Mouse (Mus musculus) CD4-positive helper T cell, adult 2 months (primary cell): ENCODE data around the gene Amdhd2.
"Not testable (repeated sequence)": the region's sequence is repeated elsewhere in the genome, so short reads cannot be mapped to it uniquely, and the experiment has no call there.

Experiments
- DNase-seq: peaks from one replicate; pipeline ENCODE4 v3.0.0-alpha.2; 2012; ENCODE audit warnings: low read depth, missing footprints, low spot score

Amdhd2 gene

DNA sequence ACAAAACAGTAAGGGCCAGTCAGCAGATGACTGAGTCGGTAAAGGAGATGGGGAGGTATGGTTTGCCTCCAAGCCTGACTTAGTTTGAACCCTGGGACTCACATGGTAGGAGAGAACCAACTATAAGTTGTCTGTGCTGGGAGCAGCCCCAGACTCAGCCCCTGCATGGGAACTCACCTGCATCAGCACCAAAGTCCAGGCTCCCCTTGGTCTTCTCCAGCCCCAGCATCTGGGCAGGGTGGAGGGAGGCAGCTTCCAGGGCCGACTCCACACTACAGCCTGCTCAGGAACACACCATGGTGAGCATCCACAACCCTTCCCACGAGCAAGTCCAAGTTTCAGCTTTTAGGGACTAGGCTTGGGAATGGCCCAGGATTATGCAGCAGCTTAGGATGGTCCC, 7.2 kb downstream of the Amdhd2 start:
- no peak for DNase-seq

DNA sequence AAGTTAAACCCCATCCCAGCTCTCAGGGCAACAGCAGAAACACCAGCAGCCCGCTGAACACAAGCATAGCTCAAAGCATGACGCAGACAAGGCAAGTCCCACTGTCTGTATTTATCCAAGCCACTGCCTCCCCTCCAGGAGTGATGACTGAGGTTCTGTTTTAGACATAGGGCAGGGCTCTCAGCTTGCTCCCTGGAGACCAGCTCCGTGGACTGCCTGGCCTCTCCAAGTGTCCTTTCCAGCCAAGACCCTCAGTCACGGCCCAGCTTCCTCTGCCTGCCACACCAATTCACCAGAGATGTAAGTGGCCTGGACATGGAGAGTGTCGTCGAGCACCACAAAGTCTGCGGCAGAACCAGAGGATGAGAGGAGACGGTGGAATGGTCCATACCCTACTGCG, 7.8 kb downstream of the Amdhd2 start:
- no peak for DNase-seq

DNA sequence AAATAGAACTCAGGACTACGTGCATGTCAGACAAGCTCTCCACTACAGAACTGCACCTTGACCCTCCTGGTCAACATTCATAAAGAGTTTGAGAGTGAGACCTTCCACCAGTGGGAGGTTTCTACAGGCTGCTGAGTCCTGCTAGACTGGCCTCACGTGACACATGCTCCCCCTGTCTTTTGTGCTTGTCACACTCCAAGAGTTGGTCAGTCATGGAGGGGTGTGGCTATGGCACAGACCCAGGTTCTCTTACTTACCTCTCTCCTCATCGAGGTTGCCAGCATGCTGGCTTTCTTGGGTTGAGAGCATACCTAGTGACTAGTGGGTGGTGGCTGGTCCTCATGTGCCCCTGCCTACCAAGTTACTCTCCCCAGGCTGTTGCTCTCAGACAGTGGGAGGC, 9.1 kb downstream of the Amdhd2 start:
- DNase-seq, result no peak

DNA sequence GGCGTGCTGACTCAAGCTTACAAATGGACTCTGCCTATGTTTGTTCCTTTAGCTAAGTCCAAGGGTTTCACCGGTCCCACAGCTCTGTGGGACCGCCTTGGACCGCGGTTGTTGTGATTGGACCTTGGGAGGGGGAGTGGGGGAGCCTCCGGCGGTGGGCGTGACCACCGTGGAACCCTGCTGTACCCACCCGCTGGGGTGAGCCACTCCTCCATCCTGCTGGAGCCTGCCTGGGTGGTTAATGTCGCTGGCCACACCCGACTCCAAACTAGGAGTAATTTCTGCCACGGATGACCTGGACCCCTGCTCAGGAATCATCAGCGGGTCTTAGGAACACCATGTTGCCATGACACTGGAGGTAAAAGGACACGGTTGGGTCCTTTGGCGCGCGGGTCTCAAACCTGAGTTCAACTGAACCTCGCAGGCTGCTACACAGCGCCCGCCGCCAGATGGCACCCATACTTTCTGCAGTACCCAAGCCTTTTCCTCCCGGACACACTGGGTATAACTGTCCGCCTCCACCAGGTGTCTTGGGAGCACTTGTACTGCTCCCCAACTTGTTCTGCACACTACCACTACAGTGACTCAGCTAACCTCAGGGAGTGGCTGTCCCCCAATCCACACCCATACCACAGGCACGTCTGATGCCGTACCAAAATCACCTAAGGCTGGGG, 11.5 kb downstream of the Amdhd2 start:
- DNase-seq, result peak; percentile 87

DNA sequence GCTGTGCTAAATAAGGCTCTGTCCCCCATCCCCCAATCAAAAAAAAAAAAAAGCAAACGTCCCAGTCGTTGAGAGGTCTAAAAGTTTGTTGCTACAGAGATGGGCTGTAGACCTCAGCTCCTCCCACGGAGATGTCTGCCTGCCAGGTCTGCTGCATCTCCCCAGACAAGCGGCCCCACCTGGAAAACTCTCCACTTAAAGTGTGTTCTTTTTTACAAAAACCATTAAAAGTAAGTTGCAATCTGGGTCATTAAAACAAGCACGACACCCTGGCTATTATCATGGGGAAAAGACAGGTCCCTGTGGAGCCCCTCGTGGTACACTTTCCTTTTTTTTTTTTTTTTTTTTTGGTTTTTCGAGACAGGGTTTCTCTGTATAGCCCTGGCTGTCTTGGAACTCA, 12.2 kb downstream of the Amdhd2 start:
- DNase-seq, result no peak

DNA sequence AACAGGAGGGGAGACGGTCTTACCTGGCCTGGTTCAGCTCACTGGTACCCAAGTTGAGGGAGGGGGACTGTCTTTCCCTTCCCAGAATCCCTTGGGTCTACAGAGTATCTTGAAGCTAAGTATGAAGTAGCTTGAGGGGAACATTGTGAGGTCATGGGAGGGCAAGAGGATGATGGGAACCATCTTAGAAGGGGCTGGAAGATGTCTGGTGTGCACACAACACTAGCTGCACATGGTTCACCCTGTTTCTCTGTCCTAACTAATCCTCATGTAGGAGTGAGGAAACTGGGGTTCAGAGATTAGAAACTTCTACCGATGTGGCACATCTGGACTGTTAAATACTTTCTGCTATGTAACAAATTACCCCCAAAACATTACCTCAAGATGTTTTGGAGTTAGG, 12.7 kb downstream of the Amdhd2 start, which contains the start of gene Pdpk1:
Gene Pdpk1, minus strand, starts transcription at position 101 of the 400 bp plus-strand sequence.
- DNase-seq, result no peak

DNA sequence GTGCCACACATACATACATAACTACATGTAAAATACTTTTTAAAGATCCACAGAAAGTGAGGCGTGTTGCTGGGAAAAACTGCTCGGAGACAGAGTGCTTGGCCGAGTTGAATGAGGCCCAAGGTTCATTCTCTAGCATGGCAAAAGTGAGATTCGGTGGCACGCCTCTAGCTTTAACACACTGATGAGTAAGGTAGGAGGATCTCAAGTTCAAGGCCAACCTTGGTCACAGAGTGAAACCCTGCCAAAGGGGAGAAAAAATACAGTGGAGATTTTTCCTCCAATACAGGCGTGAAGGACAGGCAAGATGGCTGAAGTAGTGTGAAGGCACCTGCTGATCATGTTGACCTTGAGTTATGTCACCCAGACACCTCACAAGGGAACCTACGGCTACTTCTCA, 14.1 kb downstream of the Amdhd2 start:
- DNase-seq, result no peak

DNA sequence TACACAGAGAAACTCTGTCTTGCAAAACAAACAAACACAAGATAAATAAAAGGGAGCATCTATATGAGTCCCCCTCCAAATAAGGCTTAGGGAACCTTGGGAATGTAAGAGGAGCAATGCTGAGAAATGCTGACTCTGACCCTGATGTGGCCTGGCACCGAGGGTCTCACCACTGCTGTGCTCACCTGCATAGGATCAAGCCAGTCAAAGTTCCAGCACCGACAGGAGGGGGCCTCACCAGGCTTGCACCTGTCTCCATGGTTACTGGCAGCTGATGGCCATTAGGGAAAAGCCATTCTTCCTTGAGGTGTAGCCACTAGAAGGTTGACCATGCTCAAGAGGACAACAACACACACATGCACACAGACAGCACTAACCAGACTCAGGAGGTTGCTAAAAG, 20.7 kb downstream of the Amdhd2 start:
- DNase-seq, result no peak

DNA sequence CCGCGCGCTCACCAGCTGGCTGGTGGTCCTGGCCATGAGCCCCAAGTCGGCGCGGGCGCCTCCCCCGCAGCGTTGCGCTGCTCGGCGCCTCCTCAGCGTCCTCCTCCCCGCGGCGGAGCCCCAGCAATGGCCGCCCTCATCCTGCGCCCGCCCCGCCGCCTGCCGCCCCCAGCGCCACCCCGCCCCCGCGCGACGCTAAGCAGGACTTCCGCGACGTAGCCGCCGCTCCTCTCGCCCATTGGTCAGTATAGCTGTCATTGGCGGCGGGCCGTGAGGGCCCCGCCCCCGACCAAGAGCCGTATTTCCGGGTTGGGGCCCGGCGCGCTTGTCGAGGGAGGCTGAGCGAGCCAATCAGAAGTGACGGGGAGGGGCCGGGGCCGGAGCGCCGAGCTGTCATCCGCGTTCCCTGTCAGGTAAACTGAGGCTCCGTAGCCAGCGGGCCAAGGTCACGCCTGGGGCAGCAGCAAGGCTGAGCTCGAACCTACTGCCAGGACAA, 22.1 kb downstream of the Amdhd2 start:
- peak; percentile 99 for DNase-seq

DNA sequence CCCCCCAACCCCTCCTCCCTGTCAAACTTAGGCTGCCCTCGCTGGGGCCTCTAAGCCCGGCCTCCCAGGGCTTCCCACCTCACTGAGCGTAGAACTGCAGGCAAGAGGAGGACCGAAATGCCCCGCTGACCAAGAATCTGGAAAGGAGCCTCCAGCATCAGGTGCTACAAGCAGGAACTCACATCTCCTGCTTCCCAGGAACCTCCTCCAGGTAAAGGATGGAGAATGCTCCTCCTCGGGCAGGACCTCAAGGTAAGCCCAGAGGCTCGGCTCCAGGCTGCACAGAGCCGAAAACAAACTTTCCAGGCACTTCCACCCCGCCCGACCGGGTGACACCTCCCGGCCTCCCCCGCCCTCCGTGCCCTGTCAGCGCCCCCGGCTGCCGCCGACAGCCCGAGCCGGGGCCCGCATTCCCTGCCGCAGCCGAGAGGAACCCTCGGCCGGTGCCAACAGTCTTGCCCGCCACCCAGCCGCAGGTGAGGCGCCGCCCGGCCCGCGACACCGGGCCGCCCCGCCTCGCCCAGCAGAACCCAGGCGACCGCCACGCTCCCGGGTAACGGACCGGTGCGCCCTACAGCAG, 22.6 kb downstream of the Amdhd2 start:
- DNase-seq, result peak; percentile 60

DNA sequence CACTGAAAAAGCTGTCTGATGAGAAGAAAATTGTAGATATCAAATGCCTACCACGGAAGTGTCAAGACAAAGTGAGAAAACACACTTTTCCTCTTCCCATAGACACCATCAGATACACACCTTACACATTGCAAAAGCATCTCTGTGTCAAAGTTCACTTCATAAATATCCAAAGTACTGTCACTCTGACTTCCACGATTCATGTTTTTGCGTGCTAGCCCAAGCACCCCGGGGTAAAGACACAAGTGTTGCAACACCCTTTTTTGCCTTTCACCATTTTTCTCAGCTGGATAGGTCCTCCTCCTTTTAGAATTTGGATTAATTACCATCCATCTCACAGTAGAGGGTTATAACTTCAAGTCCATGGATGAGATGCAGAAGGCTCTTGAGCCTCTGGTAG, 23.6 kb downstream of the Amdhd2 start:
- DNase-seq, result no peak

DNA sequence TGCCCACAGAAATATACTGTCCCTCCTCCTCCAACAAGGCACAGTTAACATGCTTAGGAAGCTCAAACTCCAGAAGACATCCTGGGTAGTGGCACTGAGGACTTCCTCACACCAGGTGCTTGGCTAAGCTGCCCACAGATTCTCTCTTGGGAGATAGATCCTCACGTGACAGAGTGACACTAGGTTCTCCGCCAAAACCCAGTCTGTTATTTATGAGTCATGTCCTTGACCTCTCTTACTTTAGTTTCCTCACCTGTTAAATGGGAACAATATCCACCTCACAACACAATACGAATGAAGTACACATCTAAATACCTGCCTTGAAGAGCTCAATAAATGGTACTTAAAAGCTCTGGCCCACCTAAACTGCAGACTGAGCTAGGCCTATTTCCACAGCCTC, 24.3 kb downstream of the Amdhd2 start:
- DNase-seq, result no peak

DNA sequence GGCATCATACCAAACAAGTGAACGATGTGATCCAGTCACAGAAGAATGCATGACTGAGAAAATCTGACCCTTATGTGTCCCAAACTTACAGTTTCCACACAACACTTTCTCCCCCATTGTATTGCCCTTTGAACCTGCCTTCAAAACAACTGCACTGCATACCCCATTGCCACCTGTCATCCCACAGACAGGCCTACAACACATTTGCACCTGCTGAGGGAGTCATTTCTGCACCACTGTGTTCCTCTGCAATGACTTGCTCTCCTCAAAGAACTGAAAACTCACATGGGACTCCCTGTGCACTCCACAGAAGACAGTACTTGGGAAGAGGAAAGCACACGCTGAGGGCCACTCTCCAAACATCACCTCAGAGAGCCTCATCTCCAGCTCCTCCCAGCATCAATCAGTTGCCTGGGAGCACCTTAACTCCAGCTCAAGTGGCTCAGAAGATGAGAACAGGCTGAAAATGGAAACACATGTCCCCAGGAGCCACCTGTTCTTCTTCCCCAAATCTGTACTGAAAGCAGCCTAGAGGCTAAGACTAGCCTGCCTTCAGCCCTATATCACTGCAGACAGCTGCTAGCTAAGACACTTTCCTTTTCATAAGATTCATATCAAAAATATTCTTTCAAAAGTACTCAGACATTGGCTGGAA, 26.2 kb downstream of the Amdhd2 start:
- no peak for DNase-seq

DNA sequence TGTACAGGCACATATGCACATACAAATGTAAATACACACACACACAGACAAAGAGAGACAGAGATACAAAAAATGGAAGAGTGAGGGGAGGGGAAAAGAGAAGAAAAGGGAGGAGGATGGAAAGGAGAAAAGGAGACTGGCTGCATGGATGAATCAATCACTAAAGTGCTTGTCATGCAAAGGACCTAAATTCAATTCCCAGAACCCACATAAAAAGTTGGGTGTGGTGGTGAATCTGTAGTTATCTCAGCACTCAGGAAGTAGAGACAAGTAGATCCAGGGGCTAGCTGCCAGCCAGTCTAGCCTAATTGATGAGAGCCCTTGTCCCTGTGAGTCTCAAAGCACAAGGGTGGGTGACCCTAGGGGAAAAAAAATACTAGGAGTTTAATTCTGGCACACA, 29.5 kb downstream of the Amdhd2 start:
- DNase-seq, result no peak

DNA sequence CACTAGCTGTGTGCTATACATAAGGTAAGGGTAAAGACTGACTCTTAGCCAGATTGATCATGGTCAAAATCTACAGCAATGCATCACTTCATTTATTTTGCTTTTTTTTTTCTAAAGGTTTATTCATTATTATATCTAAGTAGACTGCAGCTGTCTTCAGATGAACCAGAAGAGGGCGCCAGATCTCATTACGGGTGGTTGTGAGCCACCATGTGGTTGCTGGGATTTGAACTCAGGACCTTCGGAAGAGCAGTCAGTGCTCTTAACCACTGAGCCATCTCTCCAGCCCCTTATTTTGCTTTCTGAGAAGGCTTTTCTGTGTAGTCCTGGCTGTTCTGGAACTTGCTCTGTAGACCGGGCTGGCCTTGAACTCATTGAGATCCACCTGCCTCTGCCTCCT, 30.6 kb downstream of the Amdhd2 start:
- not testable (repeated sequence) for DNase-seq

DNA sequence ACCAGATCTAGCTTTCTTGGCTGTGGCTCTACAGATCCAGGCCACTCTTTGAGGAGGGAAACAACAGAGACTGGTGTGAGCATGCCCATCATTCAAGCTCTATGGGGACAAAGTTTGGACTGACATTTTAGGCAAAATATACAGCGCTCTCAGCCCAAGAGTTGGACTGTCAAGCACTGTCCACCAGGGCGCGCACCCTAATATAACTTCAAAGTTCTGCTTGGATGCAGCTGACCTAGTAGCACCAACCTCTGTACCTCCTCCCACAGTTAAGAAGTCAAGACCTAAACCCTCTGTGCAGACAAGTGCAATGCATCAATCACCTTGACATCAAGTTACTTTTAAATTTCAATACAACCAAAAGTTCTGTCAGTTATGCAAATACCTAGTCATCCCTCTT, 32.0 kb downstream of the Amdhd2 start:
- DNase-seq, result no peak

DNA sequence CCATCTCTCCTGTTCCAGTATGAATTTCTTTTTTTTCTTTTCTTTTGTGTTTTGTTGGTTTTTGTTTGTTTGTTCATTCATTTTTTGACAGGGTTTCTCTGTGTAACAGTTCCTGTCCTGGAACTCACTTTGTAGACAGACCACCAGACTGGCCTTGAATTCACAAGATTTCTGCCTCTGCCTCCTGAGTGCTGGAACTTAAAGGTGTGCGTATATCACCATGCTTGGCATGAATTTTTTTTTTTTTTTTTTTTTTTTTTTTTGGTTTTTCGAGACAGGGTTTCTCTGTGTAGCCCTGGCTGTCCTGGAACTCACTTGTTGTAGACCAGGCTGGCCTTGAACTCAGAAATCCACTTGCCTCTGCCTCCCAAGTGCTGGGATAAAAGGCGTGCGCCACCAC, 34.3 kb downstream of the Amdhd2 start:
- DNase-seq, result not testable (repeated sequence)

DNA sequence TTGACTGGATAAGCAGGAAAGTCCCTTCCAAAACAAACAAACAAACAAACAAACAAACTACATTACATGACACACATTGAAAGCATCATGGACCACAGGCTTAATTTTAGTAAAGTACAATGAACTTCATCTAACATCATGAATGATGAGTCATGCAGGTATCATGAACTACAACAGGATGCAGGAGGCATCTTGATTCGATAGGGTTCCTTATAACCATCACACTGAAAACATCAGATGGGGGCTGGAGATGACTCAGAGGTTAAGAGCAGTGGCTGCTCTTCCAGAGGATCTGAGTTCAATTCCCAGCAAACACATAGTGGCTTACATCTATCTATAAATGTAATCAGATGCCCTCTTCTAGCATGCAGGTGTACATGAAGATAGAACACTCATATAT, 36.0 kb downstream of the Amdhd2 start:
- DNase-seq, result peak; percentile 44

DNA sequence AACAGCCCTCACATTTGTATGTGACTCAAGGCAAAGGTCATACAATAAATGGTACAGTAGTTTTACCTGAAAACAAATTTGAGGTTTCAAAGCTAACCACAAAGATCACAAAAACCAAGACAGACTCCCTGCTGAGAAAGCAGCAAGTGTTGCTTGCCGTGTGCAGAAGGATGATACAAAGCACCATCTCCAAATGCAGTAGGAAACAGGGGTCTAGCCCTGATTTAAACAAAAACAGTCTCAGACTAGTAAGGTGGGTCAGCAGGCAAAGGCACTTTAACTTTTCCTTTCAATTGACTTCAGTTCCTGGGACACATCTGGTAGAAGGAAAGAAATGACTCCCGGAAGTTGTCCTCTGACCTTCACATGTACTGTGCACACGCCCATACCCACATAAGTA, 36.8 kb downstream of the Amdhd2 start:
- DNase-seq, result peak; percentile 60

DNA sequence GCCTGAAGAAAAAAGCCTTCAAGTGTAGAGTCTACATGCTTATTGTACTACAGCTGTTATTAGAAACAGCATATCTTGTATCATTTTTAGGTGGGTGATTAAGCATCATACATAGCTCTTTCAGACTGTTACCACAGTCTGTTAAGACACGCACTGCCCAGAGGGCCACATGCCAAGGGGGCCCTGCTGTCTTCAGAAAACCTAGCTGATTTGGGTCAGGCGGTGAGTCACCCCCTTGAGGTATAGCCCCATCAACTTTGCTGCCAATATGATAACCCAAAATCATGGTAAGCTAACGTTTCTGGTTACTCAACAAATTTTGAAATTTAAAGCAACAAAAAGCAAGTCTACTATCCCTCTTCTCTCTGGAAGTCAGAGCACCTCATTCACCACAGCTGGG, 44.1 kb downstream of the Amdhd2 start:
- no peak for DNase-seq

DNA sequence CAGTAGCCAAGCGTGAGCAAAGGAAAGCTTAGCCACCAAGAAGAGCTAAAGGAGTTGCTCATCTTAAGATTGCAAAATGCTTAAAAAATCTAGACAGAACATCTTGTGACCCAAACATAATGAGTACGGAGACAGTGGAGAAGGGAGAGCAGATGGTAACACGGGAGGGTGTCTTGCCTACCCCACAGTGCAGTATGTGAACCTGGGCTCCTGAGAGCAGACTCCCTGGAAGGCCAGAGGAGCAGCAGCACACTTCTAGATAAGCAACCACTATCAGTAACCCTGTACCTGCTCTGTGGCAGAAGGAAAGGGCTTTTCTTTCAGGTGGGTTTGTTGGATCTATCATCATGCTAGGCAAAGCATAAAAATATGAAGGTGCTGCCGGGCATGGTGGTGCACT, 50.5 kb downstream of the Amdhd2 start:
- no peak for DNase-seq

DNA sequence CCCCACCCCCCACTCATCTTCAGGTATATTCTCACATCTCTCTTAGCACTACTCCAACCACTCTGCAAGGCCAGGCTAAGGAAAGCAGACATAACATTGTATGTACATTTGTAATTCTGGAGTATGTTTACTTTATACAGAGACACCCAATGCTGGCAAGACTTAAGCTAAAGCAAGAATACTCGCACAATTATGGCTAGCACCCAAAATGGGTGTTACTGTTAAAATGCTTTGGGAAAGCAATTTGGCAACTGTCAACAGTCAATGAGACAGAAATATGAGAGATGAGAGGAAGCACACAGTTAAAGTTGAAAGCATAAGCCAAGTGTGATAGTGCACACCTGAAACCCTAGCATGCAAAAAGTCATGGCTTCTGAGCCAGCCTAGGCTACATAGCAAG, 52.3 kb downstream of the Amdhd2 start:
- DNase-seq, result no peak

DNA sequence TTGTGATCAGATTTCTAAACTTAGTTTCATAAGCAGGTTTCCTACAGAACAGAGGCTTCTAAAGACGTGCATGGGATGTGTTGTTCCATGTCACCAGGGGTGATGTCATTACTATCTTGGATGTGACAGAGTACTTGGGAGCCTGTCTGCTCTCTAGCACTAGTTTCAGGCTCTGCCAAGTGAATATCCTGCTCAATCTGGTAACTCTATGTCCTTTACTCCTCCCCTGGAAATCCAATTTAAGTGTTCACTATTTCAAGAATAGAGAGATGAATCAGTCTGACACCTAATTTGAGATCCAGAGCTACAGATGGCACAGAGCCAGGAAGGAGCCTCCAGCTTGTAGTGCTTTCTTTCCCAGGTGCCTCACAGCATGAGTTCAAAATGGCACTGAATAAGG, 54.7 kb downstream of the Amdhd2 start:
- no peak for DNase-seq
